Mouse (Mus musculus) ES-Bruce4 (cell line): ENCODE measurements at regions not wholly inside any gene's neighbourhood (a gene's known extent, or its start where the extent isn't known, plus 50 kb on each side); places are given as distances from the start of the nearest gene placed in this dataset.

Source experiments
- H3K27ac ChIP-seq: 2 replicates; pipeline ENCODE4 v1.5.1; 2012; ENCODE audit warnings: low read length, inconsistent platforms; ENCODE audit not compliant: insufficient read depth
- H3K27me3 ChIP-seq: 2 replicates; pipeline ENCODE4 v1.6.1; 2012; ENCODE audit warnings: mild to moderate bottlenecking, low read length, inconsistent platforms; ENCODE audit not compliant: control insufficient read depth, poor library complexity, insufficient read depth, severe bottlenecking
- H3K36me3 ChIP-seq: 2 replicates; pipeline ENCODE4 v1.6.1; 2012; ENCODE audit warnings: inconsistent platforms, mild to moderate bottlenecking, low read length, moderate library complexity; ENCODE audit not compliant: control insufficient read depth, poor library complexity, insufficient read depth, severe bottlenecking
- H3K4me1 ChIP-seq: one replicate; pipeline ENCODE4 v1.8.1; 2011; ENCODE audit warnings: low read length; ENCODE audit not compliant: control insufficient read depth, insufficient read depth
- H3K4me3 ChIP-seq: 2 replicates; pipeline ENCODE4 v1.5.1; 2011; ENCODE audit warnings: low read depth, mild to moderate bottlenecking, low read length
- H3K9ac ChIP-seq: 2 replicates; pipeline ENCODE4 v1.6.1; 2012; ENCODE audit warnings: low read depth, mild to moderate bottlenecking, inconsistent platforms; ENCODE audit not compliant: poor library complexity, severe bottlenecking
- H3K9me3 ChIP-seq: replicated peaks from 2 replicates; pipeline ENCODE4 v1.6.1; 2012; ENCODE audit warnings: mild to moderate bottlenecking, low read length, inconsistent platforms; ENCODE audit not compliant: control insufficient read depth, poor library complexity, insufficient read depth, severe bottlenecking
- CTCF ChIP-seq: IDR thresholded peaks from one replicate; pipeline ENCODE4 v1.8.1; 2011; ENCODE audit warnings: low read depth, low read length
- EP300 ChIP-seq: IDR thresholded peaks from 2 replicates; pipeline ENCODE4 v1.6.1; 2011; ENCODE audit warnings: low read depth, low read length; ENCODE audit not compliant: insufficient read depth
- POLR2A ChIP-seq: IDR thresholded peaks from one replicate; pipeline ENCODE4 v1.8.1; 2011; ENCODE audit warnings: low read length; ENCODE audit not compliant: insufficient read depth

DNA sequence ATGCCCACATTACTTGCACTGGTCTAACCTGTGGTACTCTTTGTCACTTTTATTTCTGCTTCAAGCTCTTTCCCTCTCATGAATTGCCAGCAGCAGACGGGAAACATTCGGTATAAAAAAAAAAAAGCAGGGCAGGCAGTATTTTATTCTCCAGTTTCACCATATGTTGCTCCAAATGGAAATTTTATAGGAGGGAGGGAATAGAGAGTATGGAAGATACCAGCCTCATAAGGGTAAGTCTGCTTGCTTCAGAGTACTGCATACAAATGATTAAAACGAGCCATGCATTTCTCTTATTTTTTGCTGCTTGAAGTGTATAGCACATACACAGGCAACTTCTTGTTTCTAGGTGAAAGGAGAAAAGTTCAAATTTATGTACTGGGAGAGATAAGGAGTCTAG lies 667.5 kb downstream of the Mat2b start:
- Histone ChIP-seq H3K9me3 (no peaks in the 10 kb centered on the region), H3K9ac (no peak overlapping the region), H3K27me3 (no peaks in the 10 kb centered on the region), H3K4me1 (no peaks in the 10 kb centered on the region), H3K4me3 (no peak overlapping the region), H3K36me3 (no peaks in the 10 kb centered on the region), H3K27ac (no peak overlapping the region)
- TF ChIP-seq POLR2A (no peak), EP300 (no peak), CTCF (no peak)

DNA sequence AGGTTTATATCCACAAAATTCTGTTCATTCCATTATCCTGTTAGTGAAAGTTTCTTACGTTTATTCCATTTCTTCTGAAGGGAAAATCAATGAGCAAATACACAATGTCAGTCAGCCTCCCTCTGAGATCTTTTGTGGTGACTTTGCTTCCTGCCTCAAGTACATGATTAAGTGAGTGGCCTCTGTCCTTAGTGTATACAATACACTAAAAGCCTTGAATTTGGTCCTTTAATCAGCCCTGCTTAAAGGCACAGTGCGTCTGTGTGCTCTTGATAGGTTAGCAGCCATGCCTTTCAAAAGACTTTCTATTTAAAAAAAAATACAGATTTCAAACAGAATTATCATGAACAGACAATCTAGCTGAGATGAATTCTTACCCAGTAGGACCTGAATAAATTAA lies 695.5 kb downstream of the Mat2b start:
- no peaks in the 10 kb centered on the region for H3K27me3 ChIP-seq
- no peaks in the 10 kb centered on the region for H3K9me3 ChIP-seq
- no peak overlapping the region for H3K4me3 ChIP-seq

DNA sequence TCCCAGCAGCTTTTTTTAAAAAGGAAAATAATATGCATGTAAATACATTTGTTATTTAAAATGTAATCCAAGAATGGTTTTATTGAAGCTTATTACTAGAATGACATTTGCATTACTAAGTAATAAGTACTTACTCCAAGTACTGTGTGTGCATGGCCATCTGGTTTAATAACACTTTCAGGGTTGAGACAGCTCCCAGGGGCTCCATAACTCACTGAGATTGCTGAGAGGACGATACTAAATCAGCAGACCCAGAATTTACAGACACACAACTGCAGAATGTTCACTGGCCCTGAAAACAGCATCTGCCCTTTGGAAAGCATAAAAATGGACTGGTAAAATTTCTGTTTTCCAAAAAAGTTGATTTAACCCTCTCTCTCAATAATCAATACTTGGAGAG lies 696.4 kb downstream of the Mat2b start:
- Histone ChIP-seq H3K9ac (no peak overlapping the region), H3K4me3 (no peak overlapping the region)
- no peak for TF ChIP-seq POLR2A
- TF ChIP-seq EP300, result no peak
- TF ChIP-seq CTCF, result no peak

More for the DNA sequence above, 695.5 kb downstream of the Mat2b start:
- Histone ChIP-seq H3K9ac (no peak overlapping the region), H3K36me3 (no peaks in the 10 kb centered on the region), H3K27ac (no peak overlapping the region), H3K4me1 (no peaks in the 10 kb centered on the region)
- no peak for TF ChIP-seq CTCF
- no peak for TF ChIP-seq EP300
- TF ChIP-seq POLR2A, result no peak

DNA sequence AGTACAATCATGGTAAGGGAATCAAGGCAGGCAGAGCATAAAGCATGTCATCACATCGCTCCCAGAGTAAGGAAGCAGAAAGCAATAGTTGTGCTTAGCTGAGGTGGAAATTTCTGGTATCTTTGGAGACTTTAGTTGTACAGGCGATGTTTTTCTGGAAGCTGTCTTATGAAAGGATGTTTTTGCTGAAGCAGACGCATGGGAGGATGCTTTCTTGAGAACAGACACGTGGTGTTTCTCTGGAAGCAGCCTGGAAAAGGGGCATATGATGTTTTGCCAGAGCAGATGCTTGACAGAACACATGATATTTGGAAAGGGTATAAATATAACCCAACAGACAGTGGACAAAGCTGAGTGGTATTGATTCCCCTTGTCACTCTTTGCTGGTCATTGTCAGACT lies 722.4 kb downstream of the Mat2b start:
- H3K27me3 ChIP-seq, result no peaks in the 10 kb centered on the region
- H3K9me3 ChIP-seq, result no peaks in the 10 kb centered on the region
- H3K36me3 ChIP-seq, result no peaks in the 10 kb centered on the region
- TF ChIP-seq EP300 (no peak), POLR2A (no peak), CTCF (no peak)
- no peak overlapping the region for H3K9ac ChIP-seq
- no peak overlapping the region for H3K4me3 ChIP-seq
- no peaks in the 10 kb centered on the region for H3K4me1 ChIP-seq
- no peak overlapping the region for H3K27ac ChIP-seq

More for the DNA sequence above, 696.4 kb downstream of the Mat2b start:
- Histone ChIP-seq H3K27me3 (no peaks in the 10 kb centered on the region), H3K36me3 (no peaks in the 10 kb centered on the region), H3K4me1 (no peaks in the 10 kb centered on the region), H3K9me3 (no peaks in the 10 kb centered on the region), H3K27ac (no peak overlapping the region)

DNA sequence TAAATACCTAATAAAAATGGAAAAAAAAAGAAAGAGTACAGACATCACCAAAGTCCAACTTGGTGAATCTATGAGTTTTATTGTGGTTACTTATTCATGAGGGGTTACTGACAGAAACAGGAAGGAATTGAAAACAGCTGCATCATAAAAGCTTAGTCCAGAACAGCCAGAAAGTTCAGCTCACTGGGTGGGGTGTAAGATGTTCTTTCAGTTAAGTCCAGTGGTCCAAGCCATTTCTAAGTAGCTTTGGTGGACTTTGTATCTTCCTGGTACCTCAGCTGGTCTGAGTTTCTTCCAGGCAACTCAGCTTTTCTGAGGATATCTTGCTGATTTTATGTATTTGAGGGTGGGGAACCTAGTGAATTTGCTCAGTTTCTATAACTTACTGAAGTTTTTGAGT lies 731.3 kb downstream of the Mat2b start:
- Histone ChIP-seq H3K9me3 (no peaks in the 10 kb centered on the region), H3K36me3 (no peaks in the 10 kb centered on the region), H3K27me3 (no peaks in the 10 kb centered on the region), H3K9ac (no peak overlapping the region), H3K4me1 (no peaks in the 10 kb centered on the region), H3K4me3 (no peak overlapping the region), H3K27ac (no peak overlapping the region)
- no peak for TF ChIP-seq POLR2A
- no peak for TF ChIP-seq EP300
- TF ChIP-seq CTCF, result no peak

DNA sequence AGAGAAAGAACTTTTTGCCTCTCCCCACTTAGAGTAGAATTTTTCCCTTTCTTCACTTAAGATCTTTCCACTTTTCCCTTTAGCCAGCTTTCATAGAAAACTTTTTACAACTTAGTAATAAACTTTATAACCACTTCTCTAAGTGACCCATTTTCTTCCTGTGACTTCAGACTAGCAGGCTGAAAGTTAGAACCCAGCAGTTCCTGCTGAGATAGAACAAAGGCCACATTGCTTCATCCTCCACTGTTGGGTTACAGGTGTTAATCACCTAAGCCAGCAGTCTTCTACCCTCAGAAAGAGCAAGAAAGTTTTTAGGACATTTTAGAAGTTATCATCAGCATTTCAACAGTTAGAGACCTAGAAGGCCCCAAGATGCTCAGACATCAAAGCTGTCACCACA lies 740.6 kb downstream of the Mat2b start:
- Histone ChIP-seq H3K27ac (no peak overlapping the region), H3K36me3 (no peaks in the 10 kb centered on the region), H3K27me3 (no peaks in the 10 kb centered on the region), H3K9ac (no peak overlapping the region), H3K9me3 (no peaks in the 10 kb centered on the region), H3K4me1 (no peaks in the 10 kb centered on the region), H3K4me3 (no peak overlapping the region)
- TF ChIP-seq CTCF (no peak), EP300 (no peak), POLR2A (no peak)

DNA sequence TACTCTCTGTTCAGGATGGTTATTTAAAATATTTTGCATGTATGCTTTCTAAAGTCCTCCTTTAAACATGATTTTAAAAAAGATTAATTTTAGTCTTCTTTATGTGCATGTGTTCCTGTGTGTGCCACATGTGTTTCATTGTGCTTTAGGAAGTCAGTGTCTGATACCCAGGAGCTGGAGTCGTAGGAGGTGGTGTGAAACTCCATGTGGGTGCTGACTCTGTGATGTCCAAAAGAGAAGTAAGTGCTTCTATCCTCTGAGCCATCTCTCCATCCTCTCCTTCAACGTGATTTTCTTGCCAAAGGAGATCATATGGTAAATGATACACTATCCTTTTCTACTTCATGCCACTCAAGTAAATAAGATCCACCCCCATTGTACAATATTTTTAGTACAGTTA lies 750.8 kb downstream of the Mat2b start:
- Histone ChIP-seq H3K36me3 (no peaks in the 10 kb centered on the region), H3K27ac (no peak overlapping the region), H3K27me3 (no peaks in the 10 kb centered on the region), H3K4me1 (no peaks in the 10 kb centered on the region), H3K9me3 (no peaks in the 10 kb centered on the region), H3K9ac (no peak overlapping the region), H3K4me3 (no peak overlapping the region)
- TF ChIP-seq POLR2A (no peak), EP300 (no peak), CTCF (no peak)
